Mouse (Mus musculus): ENCODE measurements at regions not wholly inside any gene's neighbourhood (a gene's known extent, or its start where the extent isn't known, plus 50 kb on each side); places are given as distances from the start of the nearest gene placed in this dataset.
A peak's percentile ranks its signal among the peaks of the same experiment; 100 is the strongest.

DNA sequence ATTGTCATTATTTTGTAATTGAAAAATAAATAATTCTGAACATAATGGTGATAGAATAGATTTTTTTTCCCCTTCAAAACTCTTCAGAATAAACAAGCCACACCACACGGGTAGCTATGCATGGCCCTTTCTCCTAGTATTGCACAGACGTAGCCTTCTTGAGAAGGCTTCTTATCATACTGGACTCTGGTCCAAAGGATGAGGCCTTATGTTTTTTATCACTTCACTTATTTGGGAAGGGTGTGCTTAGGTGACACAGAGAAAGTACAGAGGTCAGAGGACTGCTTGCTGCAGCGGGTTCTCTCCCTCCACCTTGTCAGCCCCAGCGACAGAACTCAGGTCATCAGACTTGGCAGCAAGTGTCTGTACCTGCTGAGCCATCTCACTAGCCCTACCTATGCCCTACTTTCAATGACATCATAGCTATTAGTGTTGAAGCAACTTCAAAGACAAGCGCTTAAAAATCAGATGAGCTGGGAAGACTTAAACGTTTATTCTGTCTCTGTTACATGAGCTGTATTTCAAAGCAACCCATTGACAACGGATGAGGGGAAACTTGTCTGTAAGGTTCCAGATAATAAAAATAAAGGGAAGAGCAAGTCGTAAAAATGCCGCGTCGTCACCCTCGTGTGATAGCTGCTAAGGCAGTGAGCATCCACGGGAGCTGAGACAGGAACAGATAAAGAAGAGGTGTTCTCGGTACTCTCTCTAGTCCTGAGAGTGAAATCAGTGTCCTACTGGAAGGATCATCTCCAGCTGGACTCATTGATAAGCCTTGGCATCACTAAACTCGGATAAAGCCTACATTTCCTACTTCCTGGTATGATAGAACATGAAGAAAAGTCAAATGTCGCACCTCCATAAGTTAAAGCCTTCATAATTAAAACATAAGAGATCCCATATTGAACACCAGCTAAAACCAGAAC, 226.2 kb downstream of the Sp3 start:
- DNase-seq: no peak

DNA sequence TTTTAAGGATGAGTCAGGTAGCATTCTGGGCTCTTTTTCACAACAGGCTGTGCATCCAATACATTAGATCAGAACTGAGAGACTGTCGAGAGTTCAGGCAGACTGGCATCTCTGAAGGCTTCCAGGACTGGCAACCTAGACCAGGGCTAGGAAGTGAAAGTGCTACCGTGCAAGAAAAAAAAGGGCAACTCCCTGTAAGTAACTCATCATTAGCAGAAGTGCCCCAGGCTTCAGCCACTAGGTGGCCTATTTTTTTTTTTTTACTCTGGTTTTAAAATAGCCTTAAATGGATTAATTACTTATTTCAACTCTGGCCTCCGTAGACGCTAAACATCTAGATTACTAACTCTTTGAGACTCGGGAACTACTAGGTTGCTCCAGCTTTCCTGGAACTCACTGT, 216.8 kb downstream of the Sp3 start:
- no peak for DNase-seq

DNA sequence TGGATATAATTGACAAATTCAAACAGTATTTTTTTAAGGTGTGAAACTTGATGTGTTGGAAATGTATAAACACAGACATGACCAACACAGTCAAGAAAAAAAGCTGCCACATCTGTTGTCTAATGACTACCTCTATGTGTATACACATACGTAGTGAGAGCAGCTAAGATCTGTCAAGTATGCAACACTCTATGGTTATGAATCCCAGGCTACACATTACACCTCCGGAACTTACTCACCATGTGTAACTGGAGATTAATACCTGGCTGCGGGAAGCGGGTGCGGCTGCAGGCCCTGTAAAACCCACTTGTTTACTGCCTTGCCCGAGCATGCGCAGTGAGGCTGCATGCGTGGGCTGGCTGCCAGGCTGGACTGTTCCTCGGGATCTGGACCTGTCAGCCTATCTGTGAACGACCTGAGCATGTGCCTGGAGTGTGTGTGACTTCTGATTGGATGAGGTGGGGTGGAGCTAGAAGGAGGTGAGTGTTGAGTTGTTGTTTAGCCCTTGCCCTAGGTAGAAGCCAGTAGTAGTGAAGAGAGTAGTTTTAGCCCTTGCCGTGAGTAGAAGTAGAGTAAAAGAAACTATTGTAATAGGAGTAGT, 211.1 kb downstream of the Sp3 start:
- DNase-seq: no peak

DNA sequence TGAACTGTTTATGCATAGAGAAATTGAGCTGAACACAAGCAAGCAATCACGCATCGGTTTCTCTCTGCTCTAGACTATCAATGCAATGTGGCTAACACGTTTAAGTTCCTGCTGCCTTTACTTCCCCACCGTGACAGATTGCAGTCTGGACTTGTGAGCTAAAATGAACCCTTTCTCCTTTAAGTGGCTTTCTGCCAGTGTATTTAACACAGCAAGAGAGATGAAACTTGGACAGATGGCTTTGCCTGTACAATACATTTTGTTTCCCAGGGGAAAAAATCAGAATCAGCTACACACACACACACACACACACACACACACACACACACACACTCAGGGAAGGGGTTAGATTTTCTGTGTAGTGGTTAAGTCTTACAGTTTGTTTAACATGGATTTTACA, 206.8 kb downstream of the Sp3 start:
- no peak for DNase-seq

DNA sequence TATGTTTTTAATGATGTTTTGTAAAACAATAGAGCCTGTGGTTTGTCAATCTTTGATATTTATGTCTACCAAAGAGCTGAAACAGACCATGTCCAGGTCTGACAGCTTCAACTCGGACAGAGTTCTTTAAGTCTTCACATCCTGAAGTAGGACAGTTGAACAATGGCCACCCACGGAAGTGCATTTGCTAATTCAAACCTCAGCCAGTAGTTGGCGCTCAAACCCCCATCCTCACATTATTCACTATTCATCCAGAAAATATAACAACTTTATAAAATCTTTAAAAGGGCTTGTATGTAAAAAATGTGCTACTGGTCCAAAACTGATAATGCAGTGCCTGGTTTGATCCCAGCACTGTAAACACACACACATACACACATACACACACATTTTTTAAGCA, 202.9 kb downstream of the Sp3 start:
- DNase-seq: peak; percentile 18

DNA sequence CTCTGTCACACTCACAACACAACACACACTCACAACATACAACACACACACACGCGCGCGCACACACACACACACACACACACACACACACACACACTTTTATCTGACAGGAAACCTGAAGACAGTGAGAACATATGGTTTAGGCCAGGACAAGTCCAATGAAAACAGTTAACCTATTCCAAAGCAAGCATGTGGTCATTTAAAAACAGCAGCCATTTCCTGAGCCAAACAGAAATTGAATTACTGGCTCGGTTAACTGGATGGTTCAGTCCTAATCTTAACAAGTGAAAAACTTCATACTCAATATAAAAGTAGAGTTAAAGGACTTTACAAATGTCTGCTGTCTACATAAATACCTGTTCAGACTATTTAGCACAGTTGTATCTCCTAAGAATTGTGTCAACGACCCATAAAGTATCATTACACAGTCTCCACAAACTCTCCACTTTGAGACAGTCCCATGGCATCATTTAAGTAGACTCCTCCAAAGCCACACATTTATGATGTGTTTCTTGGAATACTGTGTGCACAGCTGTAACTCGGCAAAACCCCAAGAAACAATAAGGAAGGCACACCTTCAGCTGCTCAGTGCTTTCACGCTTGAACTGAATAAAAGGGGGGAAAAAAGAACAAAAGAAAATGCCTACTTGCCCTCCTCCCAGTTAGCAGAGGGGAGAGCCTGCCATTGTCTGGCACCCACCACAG, 202.3 kb downstream of the Sp3 start:
- DNase-seq: no peak

DNA sequence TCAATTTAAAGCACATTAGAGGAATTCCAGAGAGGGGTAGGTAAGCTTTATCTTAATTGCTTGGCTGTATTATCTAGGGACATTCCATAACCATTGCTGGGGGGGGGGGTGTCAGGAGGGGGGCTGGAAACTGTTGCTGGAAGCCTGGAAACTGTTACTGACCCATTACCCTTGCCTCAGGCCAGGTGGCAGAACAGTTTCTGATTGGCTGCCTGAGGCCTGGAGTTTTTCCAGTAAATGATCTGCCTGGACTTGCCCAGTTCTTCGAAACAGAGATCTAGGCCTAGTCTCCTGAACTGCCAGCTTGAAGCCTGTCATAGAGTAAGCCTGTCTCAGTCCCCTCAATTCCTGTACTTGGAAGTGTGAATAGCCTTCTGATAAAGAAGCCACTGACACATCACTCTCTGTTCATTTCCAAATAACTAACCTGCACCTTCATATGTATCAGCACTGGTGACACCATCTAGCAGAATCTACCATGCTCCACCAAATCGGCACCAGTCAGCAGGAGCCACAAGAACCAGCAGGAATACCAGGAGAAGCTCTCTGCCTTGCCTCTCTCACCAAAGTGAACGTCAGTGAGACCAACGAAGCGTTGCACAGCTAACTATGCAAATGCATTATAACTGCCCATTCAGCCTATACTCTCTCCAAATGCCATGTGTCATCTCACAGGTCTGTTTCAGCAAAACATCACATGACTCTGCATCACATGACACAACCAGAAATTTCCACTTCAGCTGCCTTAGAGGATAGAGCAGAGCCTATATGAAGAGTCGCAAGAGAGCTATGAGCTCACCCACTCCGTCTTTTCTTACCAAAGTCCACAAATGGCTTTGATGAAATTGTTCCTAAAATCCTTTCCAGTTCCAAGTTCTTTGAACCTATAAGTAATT, 200.7 kb downstream of the Sp3 start:
- no peak for DNase-seq

DNA sequence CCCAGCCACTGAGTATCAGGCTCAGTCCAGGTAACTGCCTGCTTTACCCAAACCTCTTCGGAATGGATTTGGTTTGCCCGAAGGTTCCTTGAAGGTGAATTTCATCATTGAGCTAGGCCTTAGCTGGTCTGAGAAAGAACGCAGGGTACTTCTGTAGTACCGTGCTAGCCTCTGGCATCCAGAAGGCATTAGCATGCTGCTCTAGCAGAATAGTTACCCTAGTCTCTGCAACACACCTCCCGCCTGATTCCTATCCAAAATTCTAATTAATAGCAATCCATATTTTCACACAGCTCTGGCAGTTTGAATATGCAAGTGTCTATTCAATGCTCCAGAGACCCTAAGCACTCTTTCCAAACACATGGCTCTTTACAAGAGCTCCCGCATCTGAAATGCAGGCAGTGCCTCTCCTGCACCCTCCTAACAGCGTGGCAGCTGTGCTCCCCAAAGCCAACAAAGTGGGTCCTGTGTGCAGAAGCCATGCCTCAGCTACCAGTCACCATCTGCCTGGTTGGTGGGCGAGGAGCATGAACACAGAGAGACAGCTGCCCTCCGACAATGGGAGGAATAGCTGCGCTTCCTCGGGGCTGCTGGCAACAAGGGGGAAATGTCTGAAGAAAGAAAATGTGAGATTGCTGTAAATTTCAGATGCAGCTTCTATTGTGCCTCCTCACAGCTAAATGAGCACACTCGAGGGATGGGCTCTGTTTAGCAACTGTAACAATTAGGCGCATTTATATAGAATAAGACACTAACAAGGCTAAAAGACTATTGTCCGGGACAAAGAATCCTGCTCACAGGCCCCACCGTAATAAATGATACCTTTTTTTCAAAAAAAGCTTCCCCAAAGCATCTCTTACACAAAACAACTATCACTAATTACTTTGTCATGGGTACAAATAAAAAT, 198.6 kb downstream of the Sp3 start:
- no peak for DNase-seq

DNA sequence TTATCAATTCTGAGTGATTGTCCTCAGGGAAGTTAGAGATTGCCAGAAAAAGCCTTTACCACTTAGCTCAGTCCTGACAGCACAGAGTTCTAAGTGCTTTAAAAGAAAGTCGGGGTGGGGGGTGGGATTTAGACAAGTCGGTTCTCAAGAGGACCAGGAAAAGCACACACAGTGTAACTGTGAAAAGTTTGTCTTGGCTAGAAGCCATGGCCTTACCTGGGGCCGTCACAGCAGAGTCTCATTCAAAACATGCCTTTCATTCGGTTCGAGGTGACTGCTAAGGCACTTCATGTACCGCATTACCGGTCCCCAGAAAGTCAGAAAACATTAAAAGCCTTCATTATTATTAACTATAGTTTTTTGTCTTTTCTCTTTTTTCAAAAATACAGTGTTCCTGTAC, 197.9 kb downstream of the Sp3 start:
- no peak for DNase-seq

DNA sequence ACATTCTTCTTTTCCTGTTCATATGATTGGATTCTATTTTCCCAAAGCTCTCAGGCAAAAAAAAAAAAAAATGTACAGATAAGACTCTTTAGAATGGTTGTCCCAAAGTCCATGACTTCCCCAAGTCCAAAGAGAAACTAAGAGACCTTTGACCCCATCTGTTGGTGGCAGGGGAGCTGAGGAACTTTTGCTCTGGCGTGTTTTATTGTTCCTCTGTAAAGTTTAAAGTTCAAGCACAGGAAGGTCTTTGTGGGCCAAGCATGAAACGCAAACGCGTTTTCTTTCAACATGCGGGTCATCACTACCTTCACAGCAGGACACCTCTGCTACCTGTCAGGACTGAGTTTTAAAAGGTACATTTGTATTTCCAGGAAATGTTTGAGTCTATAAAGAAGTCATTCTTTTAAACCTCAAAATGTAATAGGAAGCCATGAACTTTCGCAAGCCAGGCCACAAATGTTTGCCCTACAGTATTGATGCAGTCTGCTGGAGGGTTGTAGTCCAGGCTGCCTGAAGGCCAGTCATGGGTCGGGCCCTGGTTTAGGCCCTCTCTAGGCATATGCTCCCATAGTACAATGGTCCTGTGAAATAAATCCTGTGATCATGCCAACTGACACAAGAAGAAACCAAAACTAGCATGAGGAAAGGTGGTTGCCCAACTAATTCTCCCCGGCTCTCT, 194.7 kb downstream of the Sp3 start:
- no peak for DNase-seq

DNA sequence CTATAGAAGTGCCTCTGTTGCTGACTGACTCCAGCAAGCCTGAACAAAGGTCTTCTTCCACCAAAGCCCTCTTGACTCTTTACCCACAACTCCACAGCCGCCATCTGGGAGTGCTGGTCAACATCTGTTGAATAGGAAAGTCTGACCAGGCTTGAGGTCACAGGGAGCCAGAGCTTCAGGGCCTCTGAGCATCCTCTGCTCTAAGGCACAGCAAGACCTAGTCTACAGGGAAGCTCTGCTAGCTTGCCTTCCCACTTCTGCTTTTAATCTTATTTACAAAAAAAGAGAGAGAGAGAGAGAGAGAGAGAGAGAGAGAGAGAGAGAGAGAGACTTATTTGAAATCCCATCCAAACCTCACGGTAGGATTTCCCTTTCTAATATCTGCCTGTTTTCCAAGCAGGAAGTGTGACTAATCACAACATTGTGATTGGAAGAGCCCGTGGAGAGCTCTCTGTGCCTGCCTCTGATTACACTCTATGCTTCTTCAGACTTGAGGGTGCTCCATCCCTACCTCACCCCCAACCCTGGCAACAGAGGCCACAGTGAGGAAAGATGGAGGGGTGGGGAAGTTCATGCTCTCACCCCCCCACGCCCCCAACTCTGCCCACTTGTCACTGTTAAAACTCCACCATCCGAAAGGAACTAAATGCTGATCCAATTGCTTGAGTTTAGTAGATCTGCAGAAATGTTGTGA, 194.1 kb downstream of the Sp3 start:
- no peak for DNase-seq

DNA sequence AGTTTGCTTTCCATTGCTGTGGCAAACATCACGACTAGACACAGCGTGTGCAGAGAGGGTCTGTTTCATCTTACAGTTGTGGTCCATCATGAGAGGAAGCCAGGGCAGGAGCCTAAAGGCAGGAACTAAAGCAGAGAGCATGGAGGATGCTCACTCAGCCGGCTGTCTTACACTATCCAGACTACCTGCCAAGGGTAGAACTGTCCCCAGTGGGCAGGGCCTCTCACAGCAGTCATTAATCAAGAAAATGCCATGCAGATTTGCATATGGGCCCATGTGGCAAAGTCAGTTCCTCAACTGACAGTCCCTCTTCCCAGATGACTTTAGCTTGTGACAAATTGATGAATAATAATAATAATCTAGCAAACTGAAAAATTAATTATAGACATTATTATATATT, 192.6 kb downstream of the Sp3 start:
- DNase-seq: no peak

DNA sequence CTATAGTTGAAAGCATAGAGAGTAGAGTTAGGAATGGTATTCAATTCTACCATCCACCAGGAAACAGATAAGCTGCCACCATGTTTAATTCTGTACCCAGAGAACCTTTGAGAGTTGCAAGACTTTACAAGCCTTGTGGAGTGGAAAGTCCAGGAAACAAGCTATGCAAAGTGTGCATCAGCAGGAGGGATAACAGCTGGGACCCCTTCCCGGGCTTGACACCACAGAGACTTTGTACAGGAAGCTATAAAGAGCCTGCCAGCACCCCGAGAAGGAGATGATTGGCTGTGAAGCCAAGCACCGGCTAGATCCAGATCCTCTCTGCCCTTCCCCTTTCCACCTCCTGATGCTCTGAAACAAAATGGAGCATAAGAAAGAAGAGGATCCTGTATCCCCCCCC, 188.8 kb downstream of the Sp3 start:
- no peak for DNase-seq

DNA sequence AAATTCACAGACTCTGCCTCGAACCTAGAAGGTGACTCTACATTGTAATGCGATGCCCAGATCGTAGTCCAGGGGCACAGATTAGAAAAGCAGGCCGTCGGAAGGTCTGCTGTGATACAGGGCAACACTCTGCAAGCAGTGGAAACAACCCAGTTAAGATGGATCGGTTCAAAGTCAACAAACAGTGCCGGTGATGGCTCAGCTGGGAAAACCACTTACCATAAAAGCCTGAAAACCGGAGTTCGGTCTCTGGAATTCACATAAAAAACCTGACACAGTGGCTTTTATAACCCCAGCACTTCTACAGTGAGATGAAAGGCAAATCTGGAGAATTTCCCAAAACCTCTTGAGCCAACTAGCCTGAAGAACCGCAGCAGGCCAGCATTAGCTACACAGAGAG, 186.8 kb downstream of the Sp3 start:
- no peak for DNase-seq

DNA sequence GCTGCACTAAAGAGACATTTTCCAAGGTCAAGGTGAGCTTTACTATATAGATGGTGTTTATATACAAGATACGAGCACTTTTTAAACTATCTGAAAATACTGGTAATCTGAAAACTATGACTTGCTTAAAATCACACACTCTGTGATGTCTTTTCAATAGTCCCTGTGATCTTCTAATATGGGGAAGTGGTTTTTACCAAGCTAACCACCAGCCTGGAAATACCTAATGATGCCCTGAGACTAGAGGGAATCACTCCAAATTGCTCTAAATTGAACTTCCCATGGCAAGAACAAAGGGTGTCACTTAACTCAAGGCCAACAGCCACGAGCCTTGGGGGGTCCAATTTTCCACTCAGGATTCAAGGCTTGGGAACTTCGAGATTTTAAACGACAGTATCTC, 185.7 kb downstream of the Sp3 start:
- DNase-seq: no peak

DNA sequence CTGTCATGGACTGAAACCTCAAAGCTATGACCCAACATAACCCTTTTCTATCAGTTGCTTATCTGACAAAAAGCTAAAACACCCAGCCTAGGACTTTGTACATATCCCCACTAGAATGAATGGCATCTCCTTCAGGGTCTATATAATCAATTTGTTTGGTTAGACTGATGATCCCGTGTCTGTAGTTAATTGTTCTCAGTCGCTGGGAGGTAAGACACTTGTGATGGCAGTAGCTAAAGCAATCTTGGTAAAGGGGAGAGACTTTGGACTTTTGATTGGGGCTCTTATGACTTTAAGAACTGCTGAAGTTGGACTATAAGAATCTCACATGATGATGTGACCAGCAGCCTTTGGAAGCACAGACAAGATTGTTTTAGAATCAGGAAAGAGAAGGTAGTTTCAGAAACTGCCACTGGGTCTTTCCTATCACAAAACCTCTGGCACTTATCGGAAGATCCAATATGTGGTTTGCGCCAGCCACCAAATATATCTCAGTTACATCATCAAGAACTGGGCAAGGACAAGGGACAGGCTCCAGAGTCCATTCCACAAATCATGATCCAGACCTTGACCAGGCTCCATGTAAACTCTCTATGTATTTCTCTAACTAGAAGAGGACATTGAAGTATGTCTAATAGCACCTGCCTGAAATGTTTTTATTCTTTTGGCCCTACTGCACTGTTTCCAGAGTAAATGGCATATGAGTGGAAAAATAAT, 183.1 kb downstream of the Sp3 start:
- DNase-seq: peak; percentile 32

DNA sequence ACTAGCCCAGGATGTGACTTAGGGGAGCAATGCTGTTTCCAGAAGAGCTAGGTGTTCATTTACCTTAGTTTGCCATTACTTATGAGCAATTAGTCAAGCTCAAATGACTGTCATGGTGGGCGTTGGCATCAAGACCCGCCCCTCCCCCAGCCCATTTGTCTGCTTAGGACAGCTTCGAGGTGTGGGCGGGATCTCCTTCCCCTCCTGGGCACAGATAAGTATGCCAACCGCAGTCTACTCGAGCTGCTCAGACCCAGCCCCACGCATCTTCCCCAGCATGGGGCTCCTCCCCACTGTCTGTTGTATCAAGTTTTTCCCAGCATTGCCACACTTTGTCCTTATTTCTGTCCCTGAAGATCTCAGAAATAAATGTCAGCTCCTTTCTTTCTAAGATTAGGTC, 179.6 kb downstream of the Sp3 start:
- no peak for DNase-seq

DNA sequence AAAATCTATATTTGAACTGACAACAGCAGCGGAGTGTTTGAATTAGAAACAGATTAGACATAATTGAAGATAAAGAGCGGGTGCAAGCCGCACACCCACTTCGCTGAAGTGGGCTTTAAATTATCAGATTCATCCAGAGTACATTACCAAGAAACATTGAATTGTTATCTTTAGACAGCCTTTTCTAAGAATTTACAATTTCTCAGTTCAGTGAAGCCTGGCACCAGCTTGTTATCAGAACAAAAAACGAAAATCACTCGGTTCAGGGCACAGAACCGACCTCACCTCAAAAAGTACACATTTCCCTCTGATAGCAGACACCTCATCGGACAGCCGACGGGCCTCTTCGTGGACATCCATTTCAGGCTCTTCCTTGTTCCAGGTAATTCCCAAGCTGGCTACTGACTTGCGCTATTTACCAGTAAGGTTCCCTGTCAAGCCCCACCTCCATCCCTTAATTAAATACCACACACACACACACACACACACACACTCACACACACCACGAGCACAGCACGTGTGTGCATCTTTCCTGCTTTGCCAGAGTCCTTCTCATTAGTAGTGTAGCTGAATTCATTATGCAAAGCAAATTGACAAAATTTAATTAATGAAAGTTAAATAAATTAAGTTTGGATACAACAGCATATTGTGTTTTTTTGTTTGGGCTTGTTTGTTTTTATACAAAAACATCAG, 166.8 kb downstream of the Sp3 start:
- no peak for DNase-seq

DNA sequence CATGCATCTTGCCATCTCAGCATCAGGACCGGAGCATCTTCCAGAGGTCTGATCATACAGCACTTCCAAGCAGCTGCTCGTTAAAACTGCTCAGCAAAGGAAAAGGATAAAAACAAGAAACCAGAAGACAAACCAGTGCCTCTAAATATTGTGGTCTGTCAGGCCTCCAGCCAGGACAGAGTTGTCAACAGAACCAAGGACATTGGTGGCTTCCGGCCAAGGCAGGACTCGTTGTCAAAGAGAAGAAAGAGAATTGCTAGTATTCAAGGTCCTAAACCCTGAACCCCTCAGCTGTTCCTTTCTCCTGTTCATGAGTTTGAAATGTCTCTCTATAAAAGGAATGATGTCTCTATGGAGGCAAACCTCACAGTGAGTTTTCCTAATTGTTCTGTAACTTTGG, 155.0 kb downstream of the Sp3 start:
- DNase-seq: peak; percentile 86
